Mouse (Mus musculus) neural tube, embryonic 11.5 days (tissue): Measurements from ENCODE around the gene Palm3. TPM values are rescaled to one million over a fixed set of nuclear protein-coding genes. Genes with fewer than 3 reads are reported as not detected.

Experiments used
- ATAC-seq: fragments of 200-750 bp; cut with Nextera tagmentation; 2 replicates; pipeline ENCODE4 v1.8.0; 2017; ENCODE audit warnings: moderate number of reproducible peaks, mild to moderate bottlenecking, moderate TSS enrichment, moderate library complexity; ENCODE audit not compliant: insufficient read depth, low FRiP score, low TSS enrichment
- DNase-seq: peaks from one replicate; pipeline ENCODE4 v3.0.0-alpha.2; 2015; ENCODE audit warnings: low spot score
- H3K27ac ChIP-seq: fragments of 300-500 bp; sonication (generic); 2 replicates; pipeline ENCODE4 v1.5.1; 2014; ENCODE audit warnings: low read depth, mild to moderate bottlenecking, low read length
- H3K27me3 ChIP-seq: fragments of 300-500 bp; sonication (generic); 2 replicates; pipeline ENCODE4 v1.6.1; 2014; ENCODE audit warnings: mild to moderate bottlenecking, low read length, mixed read lengths; ENCODE audit not compliant: control insufficient read depth, insufficient read depth
- H3K36me3 ChIP-seq: fragments of 300-500 bp; sonication (generic); 2 replicates; pipeline ENCODE4 v1.6.1; 2014; ENCODE audit warnings: mild to moderate bottlenecking, low read length, moderate library complexity, mixed read lengths; ENCODE audit not compliant: control insufficient read depth, insufficient read depth
- H3K4me1 ChIP-seq: fragments of 300-500 bp; sonication (generic); 2 replicates; pipeline ENCODE4 v1.6.1; 2014; ENCODE audit warnings: low read length, mixed read lengths; ENCODE audit not compliant: control insufficient read depth, insufficient read depth
- H3K4me2 ChIP-seq: fragments of 300-500 bp; sonication (generic); 2 replicates; pipeline ENCODE4 v1.6.1; 2014; ENCODE audit warnings: low read depth, mild to moderate bottlenecking, moderate library complexity
- H3K4me3 ChIP-seq: fragments of 300-500 bp; sonication (generic); 2 replicates; pipeline ENCODE4 v1.5.1; 2014; ENCODE audit warnings: low read depth, low read length
- H3K9ac ChIP-seq: fragments of 300-500 bp; sonication (generic); 2 replicates; pipeline ENCODE4 v1.6.1; 2014; ENCODE audit warnings: mild to moderate bottlenecking, low read length
- H3K9me3 ChIP-seq: fragments of 300-500 bp; sonication (generic); 2 replicates; pipeline ENCODE4 v1.6.1; 2016; ENCODE audit warnings: low read length; ENCODE audit not compliant: control insufficient read depth
- WGBS: fragments of 180-500 bp; shearing (Covaris S2); extraction: QIAGEN DNeasy Blood & Tissue Kit; methylation state at CpG from one replicate; pipeline ENCODE4 v1.1.7; 2014; 5-methylcytosine and 5-hydroxymethylcytosine counted together
- polyA plus RNA-seq: library from polyadenylated mRNA; unstranded; fragments of >200 nt; fragmentation: Nextera tagmentation; extraction: Ambion mirVana; gene quantifications from 2 replicates; pipeline ENCODE4 v1.2.1, GENCODE M21; 2014

Palm3 gene
- polyA plus RNA-seq, 1 experiment from 2014 or later, result 4.4 TPM

DNA sequence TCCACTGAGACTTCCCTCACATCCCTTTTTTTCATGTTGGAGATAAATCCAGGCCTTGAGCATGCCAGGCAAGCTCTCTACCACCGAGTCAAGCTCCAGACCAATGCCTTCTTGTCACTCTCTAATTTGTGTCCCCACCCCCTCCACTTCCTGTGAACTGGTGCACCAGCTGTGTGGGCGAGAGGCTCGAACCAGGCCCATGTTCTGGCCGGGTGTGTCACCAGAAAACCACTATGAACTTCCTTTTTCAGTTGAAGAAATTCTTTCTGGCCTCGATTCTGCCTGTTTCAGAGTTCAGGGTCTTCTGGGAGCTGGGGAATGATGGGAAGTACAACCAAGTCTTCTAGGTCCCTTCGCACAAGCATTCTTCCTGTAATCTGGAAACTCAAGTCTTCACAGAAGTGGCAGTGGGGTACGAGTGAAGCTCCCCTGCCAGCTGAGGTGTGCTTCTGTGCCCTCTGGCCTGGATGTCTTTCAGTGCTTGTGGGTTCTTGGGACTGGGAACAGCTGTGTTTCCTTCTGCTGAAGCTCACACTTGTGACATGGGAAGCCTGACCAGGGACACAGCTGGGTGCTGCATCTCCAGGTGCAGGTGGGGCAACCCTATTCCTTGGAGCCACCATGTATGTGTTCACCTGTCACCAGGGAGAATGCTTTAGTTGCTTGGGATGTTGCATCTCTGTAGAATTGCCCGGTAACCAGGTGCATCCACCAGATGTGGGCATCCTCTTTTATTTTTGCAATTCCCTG, 42.8 kb downstream of the Palm3 start:
- no peak for ATAC-seq
- WGBS, result 77% methylated on average over 8 of the region's 8 CpGs

DNA sequence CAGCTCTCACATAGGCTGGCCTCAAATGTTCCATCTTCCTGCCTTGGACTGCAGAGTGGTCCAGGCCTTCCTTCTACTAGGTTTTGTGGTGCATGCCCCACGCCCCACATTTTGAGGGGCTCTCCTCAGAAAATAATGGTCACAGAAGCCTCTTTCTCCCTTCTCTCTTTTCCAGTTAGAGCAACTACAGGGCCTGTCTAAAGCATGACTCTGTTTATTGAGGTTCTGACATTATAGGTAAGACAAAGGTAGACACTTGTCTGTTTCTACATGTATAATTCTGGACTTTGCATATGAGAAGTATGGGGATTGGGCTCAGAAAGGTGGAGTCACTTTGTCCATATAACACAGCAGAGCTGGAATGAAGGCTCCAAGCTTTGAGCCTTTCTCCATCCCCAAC, 43.8 kb downstream of the Palm3 start, which contains the start of gene Gm10643:
Gene Gm10643, minus strand, starts transcription at position 101 of the 400 bp plus-strand sequence.
- Histone ChIP-seq H3K9ac (peak within 1 kb of the TSS; percentile 56), H3K36me3 (no peaks in the 10 kb centered on the region), H3K4me2 (peak within 1 kb of the TSS; percentile 53), H3K9me3 (no peaks in the 10 kb centered on the region), H3K27me3 (no peaks in the 10 kb centered on the region), H3K4me3 (peak within 1 kb of the TSS; percentile 46), H3K27ac (peak within 1 kb of the TSS; percentile 30), H3K4me1 (peaks cover 16% of the 10 kb centered on the region; the same call in 1 of the 2 replicates)
- DNase-seq (no peak), ATAC-seq (no peak)
- 92% methylated on average over 1 of the region's 1 CpGs for WGBS

More for the DNA sequence above, 42.8 kb downstream of the Palm3 start:
- peaks cover 9% of the 10 kb centered on the region; the same call in 1 of the 2 replicates for H3K4me1 ChIP-seq
- no peak for DNase-seq
- H3K9me3 ChIP-seq, result no peaks in the 10 kb centered on the region
- no peak overlapping the region for H3K27ac ChIP-seq
- H3K9ac ChIP-seq, result no peak overlapping the region
- H3K27me3 ChIP-seq, result no peaks in the 10 kb centered on the region
- H3K4me2 ChIP-seq, result no peak overlapping the region
- no peak overlapping the region for H3K4me3 ChIP-seq
- H3K36me3 ChIP-seq, result no peaks in the 10 kb centered on the region

DNA sequence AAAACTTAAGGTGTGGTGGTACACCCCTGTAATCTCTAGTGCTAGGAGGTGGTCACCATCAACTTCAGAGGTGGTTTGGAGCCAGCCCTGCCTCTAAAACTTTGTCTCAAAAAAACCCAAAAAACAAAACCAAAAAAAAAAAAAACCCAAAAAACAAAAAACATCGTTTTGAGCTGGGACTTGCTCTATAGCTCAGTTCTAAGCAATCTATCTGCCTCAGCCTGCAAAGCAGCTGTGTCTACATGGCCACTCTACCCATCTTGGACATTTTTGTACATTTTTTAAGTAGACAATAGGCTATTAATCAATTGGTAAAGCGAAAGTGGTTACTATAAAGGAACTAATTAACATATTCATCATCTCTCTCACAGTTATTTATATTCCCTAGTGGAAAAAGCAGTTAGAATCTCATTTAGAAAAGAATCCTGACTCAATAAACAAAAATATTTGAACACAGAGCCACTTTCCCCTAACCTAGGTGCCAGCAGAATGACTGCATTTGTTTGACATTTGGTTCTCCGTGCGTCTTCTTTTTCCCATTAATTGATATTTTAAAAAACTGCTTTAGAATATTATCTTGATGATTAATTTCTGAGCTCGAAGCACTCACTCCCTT, 44.3 kb downstream of the Palm3 start:
- Histone ChIP-seq H3K36me3 (no peaks in the 10 kb centered on the region), H3K9ac (peak overlapping the region; percentile 56), H3K27ac (peak overlapping the region; percentile 30; the same call in 1 of the 2 replicates), H3K4me1 (peaks cover 16% of the 10 kb centered on the region; the same call in 1 of the 2 replicates), H3K27me3 (no peaks in the 10 kb centered on the region), H3K4me3 (peak overlapping the region; percentile 46), H3K4me2 (peak overlapping the region; percentile 53), H3K9me3 (no peaks in the 10 kb centered on the region)
- DNase-seq, result no peak
- WGBS, result 30% methylated on average over 5 of the region's 5 CpGs
- ATAC-seq, result no peak

DNA sequence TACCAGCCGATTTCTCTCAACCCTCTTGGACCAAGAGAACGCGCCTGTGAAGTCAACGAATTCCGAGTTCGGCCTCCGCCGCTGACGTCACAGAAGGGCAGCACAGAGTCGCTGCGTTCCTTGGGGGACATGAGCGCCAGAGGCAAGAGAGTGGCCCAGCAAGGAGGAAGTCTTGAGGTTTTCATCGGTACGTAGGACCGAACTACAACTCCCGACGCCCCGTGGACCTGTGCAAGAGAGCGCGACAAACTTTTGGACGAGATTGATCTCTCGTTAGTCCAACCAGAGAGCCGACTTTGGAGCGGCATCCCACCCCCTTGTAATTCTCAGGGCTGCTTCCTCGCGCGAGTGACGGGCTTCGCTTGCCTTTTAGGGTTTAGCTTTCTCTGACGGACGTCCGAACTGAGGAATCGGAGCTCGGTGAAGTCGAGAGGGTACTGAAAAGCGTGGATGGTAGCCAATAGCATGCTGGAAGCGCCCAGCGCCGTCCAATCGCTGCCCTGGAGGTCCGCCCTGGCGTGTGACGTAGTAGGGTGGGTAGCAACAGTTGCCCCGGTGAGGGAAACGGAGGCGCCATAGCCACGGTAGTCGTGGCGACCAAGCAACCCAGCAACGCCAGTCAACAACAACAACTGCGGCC, 45.1 kb downstream of the Palm3 start, which contains the start of gene Rfx1:
Gene Rfx1, plus strand, starts transcription at position 544 of the 640 bp plus-strand sequence.
- Histone ChIP-seq H3K9me3 (no peaks in the 10 kb centered on the region), H3K4me1 (peaks cover 16% of the 10 kb centered on the region; the same call in 1 of the 2 replicates), H3K27me3 (no peaks in the 10 kb centered on the region), H3K36me3 (no peaks in the 10 kb centered on the region), H3K4me2 (peak within 1 kb of the TSS; percentile 53), H3K9ac (peak within 1 kb of the TSS; percentile 90), H3K4me3 (peak within 1 kb of the TSS; percentile 93), H3K27ac (peak within 1 kb of the TSS; percentile 95)
- ATAC-seq (peak; percentile 98), DNase-seq (peak; percentile 97)
- under 1% methylated on average over 51 of the region's 51 CpGs for WGBS

DNA sequence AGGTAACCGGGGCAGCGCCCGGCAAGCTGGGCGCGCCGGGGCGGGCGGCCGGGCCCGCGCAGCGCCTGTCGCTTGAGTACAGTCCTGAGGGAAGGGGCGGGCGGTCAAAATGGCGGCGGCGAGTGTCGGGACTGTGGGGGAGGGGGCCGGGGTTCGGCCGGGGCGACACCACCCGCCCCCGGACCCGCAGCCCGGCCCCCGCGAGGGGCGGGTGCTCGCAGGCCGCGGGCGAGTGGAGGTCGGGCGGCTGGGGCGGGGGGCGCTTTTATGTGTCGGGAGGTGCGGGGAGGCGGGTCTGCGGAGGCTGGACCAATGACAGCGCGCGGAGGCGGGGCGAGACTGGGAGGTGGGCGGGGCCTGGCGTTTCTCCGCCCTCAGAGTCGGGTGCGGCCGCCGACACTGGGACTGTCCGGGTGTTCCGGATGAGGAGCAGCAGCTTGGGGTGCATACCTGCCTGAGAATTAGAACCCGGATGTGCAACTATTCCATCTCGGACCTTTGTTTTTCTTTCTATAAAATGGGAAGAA, 45.8 kb downstream of the Palm3 start:
- Histone ChIP-seq H3K9ac (peak overlapping the region; percentile 90), H3K4me2 (peak overlapping the region; percentile 38), H3K4me3 (peak overlapping the region; percentile 93), H3K36me3 (no peaks in the 10 kb centered on the region), H3K27me3 (no peaks in the 10 kb centered on the region), H3K4me1 (peaks cover 16% of the 10 kb centered on the region; the same call in 1 of the 2 replicates), H3K27ac (peak overlapping the region; percentile 95), H3K9me3 (no peaks in the 10 kb centered on the region)
- peak; percentile 92 for DNase-seq
- ATAC-seq, result peak; percentile 71
- 2% methylated on average over 25 of the region's 58 CpGs for WGBS

DNA sequence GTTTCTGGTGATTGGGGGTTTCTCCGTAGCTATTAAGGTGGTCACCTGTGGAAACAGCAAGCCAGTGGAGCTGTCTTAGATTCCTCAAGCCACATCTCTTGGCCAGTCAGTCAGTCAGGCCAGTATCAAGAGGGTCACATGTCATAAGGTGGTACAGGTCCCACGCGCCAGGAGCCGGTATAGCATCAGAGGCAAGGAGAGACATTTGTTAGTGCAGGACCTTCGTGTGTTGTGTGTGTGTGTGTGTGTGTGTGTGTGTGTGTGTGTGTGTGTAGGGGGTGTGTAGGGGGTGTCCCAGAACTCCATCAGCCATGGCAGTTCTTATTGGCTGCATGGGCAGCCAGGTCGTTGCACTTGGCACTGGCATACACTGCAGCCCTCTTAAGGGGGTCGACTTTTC, 46.6 kb downstream of the Palm3 start:
- H3K36me3 ChIP-seq, result no peaks in the 10 kb centered on the region
- WGBS, result 90% methylated on average over 7 of the region's 7 CpGs
- ATAC-seq (no peak), DNase-seq (no peak)
- no peaks in the 10 kb centered on the region for H3K9me3 ChIP-seq
- H3K27ac ChIP-seq, result no peak overlapping the region
- no peaks in the 10 kb centered on the region for H3K27me3 ChIP-seq
- peak overlapping the region; percentile 38 for H3K4me2 ChIP-seq
- peak overlapping the region; percentile 93; the same call in 1 of the 2 replicates for H3K4me3 ChIP-seq
- no peak overlapping the region for H3K9ac ChIP-seq
- H3K4me1 ChIP-seq, result peaks cover 16% of the 10 kb centered on the region; the same call in 1 of the 2 replicates

DNA sequence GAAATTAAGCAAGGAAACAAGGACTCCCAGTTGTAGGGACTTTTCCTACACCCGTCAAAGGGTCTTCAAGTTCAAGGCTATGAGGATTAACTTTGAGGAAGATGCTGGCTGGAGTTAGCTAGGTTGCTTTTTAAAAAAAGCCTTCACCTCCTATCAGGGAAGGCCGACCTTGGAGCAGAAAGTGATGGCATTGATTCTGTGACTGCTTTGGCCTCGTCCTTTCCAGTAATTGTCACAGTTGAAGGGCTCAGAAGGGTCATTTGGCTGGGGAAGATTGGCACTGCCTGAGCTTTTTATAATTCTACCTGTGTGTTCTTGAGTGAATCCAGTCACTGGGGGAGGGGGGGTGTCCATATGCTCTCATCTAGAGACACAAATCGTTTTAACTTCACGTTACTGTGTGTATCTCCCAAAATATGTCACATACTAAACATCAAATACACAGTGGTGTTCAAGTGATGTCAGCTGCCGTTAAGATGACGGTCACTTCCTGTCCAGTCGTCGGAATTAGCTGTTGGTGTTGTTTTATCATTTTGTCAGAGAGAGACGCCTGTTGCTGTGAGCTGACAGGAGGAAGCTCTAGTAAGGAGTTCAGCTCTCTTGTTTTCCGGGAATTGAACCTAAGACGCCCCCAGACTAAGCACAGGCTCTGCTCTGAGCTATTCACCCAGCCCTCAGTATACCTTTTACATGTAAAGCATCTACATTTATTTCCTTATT, 47.2 kb downstream of the Palm3 start:
- no peak overlapping the region; the same call in 1 of the 2 replicates for H3K4me2 ChIP-seq
- H3K9ac ChIP-seq, result no peak overlapping the region
- no peak overlapping the region for H3K4me3 ChIP-seq

DNA sequence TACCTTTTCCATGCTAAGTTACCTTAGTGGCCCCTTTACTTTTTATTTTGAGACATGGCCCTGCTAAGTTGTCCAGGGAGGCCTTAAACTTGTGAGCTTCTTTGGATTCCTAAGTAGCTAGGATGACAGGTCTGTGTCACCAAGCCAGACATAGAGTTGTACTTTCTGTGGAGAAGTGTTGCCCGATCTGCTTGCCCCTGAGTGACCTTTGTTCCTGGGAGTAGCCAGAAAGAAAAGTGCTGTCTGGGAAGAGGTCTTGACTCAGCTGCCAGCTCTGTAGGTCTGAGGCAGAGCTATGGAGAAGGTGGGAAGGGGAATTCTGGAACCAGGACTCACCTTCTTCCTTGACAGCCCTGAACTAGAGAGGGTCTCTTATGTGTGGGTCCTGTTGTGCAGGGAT, 47.9 kb downstream of the Palm3 start:
- no peak for DNase-seq
- Histone ChIP-seq H3K36me3 (no peaks in the 10 kb centered on the region), H3K27me3 (no peaks in the 10 kb centered on the region), H3K9me3 (no peaks in the 10 kb centered on the region), H3K9ac (no peak overlapping the region), H3K27ac (no peak overlapping the region), H3K4me3 (no peak overlapping the region), H3K4me2 (no peak overlapping the region), H3K4me1 (peaks cover 22% of the 10 kb centered on the region; the same call in 1 of the 2 replicates)
- WGBS, result 56% methylated on average over 1 of the region's 1 CpGs
- no peak for ATAC-seq

More for the DNA sequence above, 47.2 kb downstream of the Palm3 start:
- 76% methylated on average over 12 of the region's 12 CpGs for WGBS
- Histone ChIP-seq H3K4me1 (peaks cover 22% of the 10 kb centered on the region; the same call in 1 of the 2 replicates), H3K27ac (no peak overlapping the region), H3K27me3 (no peaks in the 10 kb centered on the region), H3K36me3 (no peaks in the 10 kb centered on the region), H3K9me3 (no peaks in the 10 kb centered on the region)
- DNase-seq (no peak), ATAC-seq (no peak)
